Mouse (Mus musculus): ENCODE data around the gene Idh3g. TPM values are rescaled to one million over a fixed set of nuclear protein-coding genes. Genes with fewer than 3 reads are reported as not detected.
A peak's percentile ranks its signal among the peaks of the same experiment; 100 is the strongest.

Gene Idh3g
- 190 and 200 TPM in 2 replicates for polyA plus RNA-seq (2015; fragmentation: Nextera tagmentation; extraction: Ambion mirVana)

DNA sequence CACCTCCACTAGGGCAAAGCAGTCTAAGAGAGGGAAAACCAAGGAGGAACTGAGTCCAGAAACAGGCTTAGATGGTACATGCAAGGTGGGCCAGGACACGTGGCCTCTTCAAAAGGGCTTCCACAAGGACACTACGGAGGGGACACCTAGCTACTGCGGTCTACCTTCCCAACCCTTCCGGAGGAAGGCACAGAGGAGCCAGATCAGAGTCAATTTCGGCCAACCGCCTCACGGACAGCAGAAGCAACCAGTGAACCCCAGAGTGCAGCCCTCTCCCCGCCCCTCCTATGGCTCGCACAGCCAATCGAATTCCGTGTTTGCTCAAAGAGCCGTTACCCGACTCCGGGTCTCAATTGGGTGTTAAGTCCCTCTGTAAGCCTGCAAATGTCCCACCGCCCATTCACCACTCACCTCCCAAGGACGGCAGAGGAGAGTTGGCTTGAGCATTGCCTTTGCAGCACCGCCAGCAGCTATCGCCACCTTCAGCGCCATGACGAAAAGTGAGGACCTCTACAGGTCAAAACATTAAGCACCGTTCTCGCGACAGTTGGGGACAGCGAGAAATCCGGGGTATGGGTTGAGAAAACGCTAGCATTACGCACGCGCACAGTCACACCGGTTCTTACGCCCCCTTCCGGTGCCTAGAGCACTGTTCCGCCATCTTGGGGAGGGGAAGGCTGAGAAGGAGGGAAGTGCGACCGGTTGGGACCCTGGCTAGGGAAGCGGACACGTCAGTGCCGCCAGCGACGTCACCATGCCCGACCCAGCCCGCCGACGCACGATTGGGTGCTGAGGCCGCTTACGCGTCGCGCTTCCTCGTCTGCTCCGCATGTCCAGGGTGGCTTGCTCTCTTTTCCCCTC is at the start of gene Idh3g, which contains the start of gene Ssr4:
TSS of gene Idh3g (minus strand) at position 534 of the 861 bp plus-strand sequence.
TSS of gene Ssr4 (plus strand) at position 665 of the 861 bp plus-strand sequence.
- ATAC-seq (ENCODE audit: insufficient number of reproducible peaks, low FRiP score, low TSS enrichment, low read depth) = peak; percentile 95
- no peaks in the 10 kb centered on the region for H3K9me3 ChIP-seq
- H3K27me3 ChIP-seq = peaks cover 3% of the 10 kb centered on the region; the same call in 1 of the 2 replicates
- peak within 1 kb of the TSS; percentile 47 for H3K9ac ChIP-seq
- peaks cover 22% of the 10 kb centered on the region for H3K36me3 ChIP-seq
- H3K4me3 ChIP-seq = peak within 1 kb of the TSS; percentile 64
- WGBS = 23% methylated on average over 52 of the region's 52 CpGs
- peaks cover 7% of the 10 kb centered on the region; the same call in 1 of the 2 replicates for H3K4me1 ChIP-seq
- H3K4me2 ChIP-seq = peak within 1 kb of the TSS; percentile 48
- peak within 1 kb of the TSS; percentile 94 for H3K27ac ChIP-seq

- WGBS = 87% methylated on average over 1 of the region's 1 CpGs
- H3K9ac ChIP-seq = no peak overlapping the region
- no peak overlapping the region for H3K27ac ChIP-seq
- no peaks in the 10 kb centered on the region for H3K9me3 ChIP-seq
- H3K4me2 ChIP-seq = no peak overlapping the region
- H3K27me3 ChIP-seq = no peaks in the 10 kb centered on the region
- no peaks in the 10 kb centered on the region for H3K4me1 ChIP-seq
- H3K36me3 ChIP-seq = no peaks in the 10 kb centered on the region
- no peak overlapping the region for H3K4me3 ChIP-seq
- ATAC-seq (ENCODE audit: insufficient number of reproducible peaks, low FRiP score, low TSS enrichment, low read depth) = no peak
Measured at GRCm38 (mm10) chrX:73835731-73836130, 49.0 kb upstream of the Idh3g start.

GRCm38 (mm10) chrX:73824185-73825151 is 37.8 kb upstream of the Idh3g start, which contains the start of gene Pdzd4:
Gene Pdzd4, minus strand, starts transcription at chrX:73824969.
- Histone ChIP-seq H3K27ac (peak within 1 kb of the TSS; percentile 65), H3K4me1 (peaks cover 10% of the 10 kb centered on the region; the same call in 1 of the 2 replicates), H3K4me2 (peak within 1 kb of the TSS; percentile 65), H3K36me3 (no peaks in the 10 kb centered on the region), H3K9ac (peak within 1 kb of the TSS; percentile 60), H3K27me3 (peaks cover 22% of the 10 kb centered on the region), H3K4me3 (peak within 1 kb of the TSS; percentile 61), H3K9me3 (no peaks in the 10 kb centered on the region)
- WGBS = 19% methylated on average over 72 of the region's 84 CpGs
- peak; percentile 74 for ATAC-seq (ENCODE audit: insufficient number of reproducible peaks, low FRiP score, low TSS enrichment, low read depth)

DNA sequence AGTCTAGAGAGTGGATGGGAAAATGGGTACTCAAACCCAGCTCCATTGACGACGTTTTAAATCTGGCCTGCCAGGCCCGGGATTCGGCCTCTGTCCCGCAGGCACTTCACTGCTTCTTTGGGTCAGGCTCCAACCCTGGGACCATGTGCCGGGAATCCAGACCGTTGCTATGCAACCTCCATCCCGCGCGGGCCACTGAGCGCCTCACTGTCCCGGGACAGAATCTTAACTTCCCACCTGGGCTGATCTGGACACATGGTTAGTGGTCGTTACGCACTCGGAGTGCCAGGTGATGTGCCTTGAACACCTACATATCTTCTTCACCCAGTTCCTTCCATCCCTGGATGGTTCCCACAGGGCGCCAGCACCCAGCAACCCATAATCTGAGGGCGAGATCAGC is 37.0 kb upstream of the Idh3g start:
- no peak for ATAC-seq (ENCODE audit: insufficient number of reproducible peaks, low FRiP score, low TSS enrichment, low read depth)
- H3K4me3 ChIP-seq = peak overlapping the region; percentile 61
- H3K27ac ChIP-seq = no peak overlapping the region
- peak overlapping the region; percentile 65 for H3K4me2 ChIP-seq
- no peaks in the 10 kb centered on the region for H3K36me3 ChIP-seq
- peaks cover 22% of the 10 kb centered on the region for H3K27me3 ChIP-seq
- H3K4me1 ChIP-seq = peaks cover 10% of the 10 kb centered on the region; the same call in 1 of the 2 replicates
- H3K9ac ChIP-seq = no peak overlapping the region
- WGBS = 17% methylated on average over 17 of the region's 17 CpGs
- H3K9me3 ChIP-seq = no peaks in the 10 kb centered on the region

DNA sequence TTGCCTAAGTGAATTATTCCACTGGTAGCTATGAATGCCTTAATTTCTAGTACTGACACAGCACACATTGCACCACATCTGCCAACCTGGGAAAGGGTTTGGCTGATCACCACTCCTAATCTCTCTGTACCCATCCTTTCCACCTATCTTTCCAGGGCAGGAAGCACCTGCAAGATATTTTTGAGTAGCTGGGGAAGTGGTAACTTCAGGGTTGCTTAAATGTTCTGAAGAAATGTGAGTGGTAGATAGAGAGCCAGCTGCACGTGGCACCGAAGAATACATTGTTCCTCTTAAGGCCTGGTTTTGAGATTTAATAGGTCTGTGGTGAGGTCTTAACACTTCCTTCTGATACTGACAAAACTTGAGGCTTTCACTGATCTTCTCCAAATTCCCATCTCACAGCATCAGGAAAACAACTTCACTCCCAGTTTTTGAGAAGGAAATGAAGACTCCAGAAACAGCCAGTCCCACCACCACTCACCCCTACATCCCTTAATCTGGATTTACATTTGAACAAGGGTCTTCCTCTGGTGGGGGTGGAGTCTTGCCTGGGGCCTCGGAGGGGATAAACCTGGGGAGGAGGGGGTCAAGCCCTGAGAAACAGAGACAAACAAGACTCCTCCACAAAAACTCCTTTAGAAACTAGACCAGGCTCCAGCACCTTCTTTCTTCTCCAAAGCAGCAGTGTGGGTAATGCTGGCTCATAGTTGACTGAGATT is 30.1 kb upstream of the Idh3g start:
- no peak for ATAC-seq (ENCODE audit: insufficient number of reproducible peaks, low FRiP score, low TSS enrichment, low read depth)
- 54% methylated on average over 3 of the region's 3 CpGs for WGBS
- Histone ChIP-seq H3K9me3 (no peaks in the 10 kb centered on the region), H3K4me3 (no peak overlapping the region), H3K4me2 (no peak overlapping the region), H3K9ac (no peak overlapping the region), H3K36me3 (no peaks in the 10 kb centered on the region), H3K27me3 (no peaks in the 10 kb centered on the region), H3K27ac (no peak overlapping the region), H3K4me1 (no peaks in the 10 kb centered on the region)

- H3K4me1 ChIP-seq = no peaks in the 10 kb centered on the region
- peak overlapping the region; percentile 29 for H3K4me3 ChIP-seq
- no peaks in the 10 kb centered on the region for H3K27me3 ChIP-seq
- H3K4me2 ChIP-seq = peak overlapping the region; percentile 34
- H3K9ac ChIP-seq = no peak overlapping the region
- no peak overlapping the region for H3K27ac ChIP-seq
- ATAC-seq (ENCODE audit: insufficient number of reproducible peaks, low FRiP score, low TSS enrichment, low read depth) = no peak
- WGBS = 21% methylated on average over 14 of the region's 14 CpGs
- H3K9me3 ChIP-seq = no peaks in the 10 kb centered on the region
- H3K36me3 ChIP-seq = no peaks in the 10 kb centered on the region
Measured at GRCm38 (mm10) chrX:73815072-73815471, 28.4 kb upstream of the Idh3g start.

DNA sequence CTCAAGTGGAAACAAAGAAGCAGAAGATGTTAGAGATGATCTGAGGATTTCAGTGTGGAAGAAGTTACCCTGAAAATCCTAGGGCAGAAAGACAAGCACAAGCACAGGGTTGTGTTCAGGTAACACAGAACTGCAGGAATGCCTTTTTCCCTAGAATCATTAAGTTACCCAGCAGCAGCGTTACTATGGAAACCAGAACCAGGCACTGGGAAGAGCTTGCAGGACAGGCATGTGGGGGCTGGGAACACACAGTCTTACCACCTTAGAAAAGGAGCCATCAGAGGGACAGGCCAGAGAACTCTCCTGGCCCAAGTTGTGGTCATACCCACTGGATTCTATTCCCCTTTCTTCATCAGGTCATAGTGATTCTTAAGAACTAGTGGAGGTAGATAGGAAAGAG is 19.1 kb upstream of the Idh3g start:
- Histone ChIP-seq H3K4me3 (no peak overlapping the region), H3K9me3 (no peaks in the 10 kb centered on the region), H3K9ac (no peak overlapping the region), H3K27me3 (no peaks in the 10 kb centered on the region), H3K36me3 (no peaks in the 10 kb centered on the region), H3K4me2 (no peak overlapping the region), H3K27ac (no peak overlapping the region), H3K4me1 (no peaks in the 10 kb centered on the region)
- ATAC-seq (ENCODE audit: insufficient number of reproducible peaks, low FRiP score, low TSS enrichment, low read depth) = no peak
- 19% methylated on average over 1 of the region's 1 CpGs for WGBS

- Histone ChIP-seq H3K4me2 (no peak overlapping the region), H3K9me3 (no peaks in the 10 kb centered on the region), H3K27me3 (0 out of 2 replicates have a peak, but pooled peaks cover 4% of the 10 kb centered on the region), H3K9ac (no peak overlapping the region), H3K4me3 (no peak overlapping the region), H3K36me3 (no peaks in the 10 kb centered on the region), H3K4me1 (no peaks in the 10 kb centered on the region), H3K27ac (no peak overlapping the region)
- ATAC-seq (ENCODE audit: insufficient number of reproducible peaks, low FRiP score, low TSS enrichment, low read depth) = peak; percentile 47
- WGBS = 50% methylated on average over 9 of the region's 9 CpGs
Measured at GRCm38 (mm10) chrX:73798502-73798901, 11.8 kb upstream of the Idh3g start.

GRCm38 (mm10) chrX:73797511-73797910 is 10.8 kb upstream of the Idh3g start:
- H3K9ac ChIP-seq = no peak overlapping the region
- H3K4me1 ChIP-seq = no peaks in the 10 kb centered on the region
- ATAC-seq (ENCODE audit: insufficient number of reproducible peaks, low FRiP score, low TSS enrichment, low read depth) = no peak
- no peak overlapping the region for H3K27ac ChIP-seq
- no peak overlapping the region for H3K4me2 ChIP-seq
- 0 out of 2 replicates have a peak, but pooled peaks cover 4% of the 10 kb centered on the region for H3K27me3 ChIP-seq
- no peaks in the 10 kb centered on the region for H3K36me3 ChIP-seq
- no peaks in the 10 kb centered on the region for H3K9me3 ChIP-seq
- 90% methylated on average over 2 of the region's 2 CpGs for WGBS
- H3K4me3 ChIP-seq = no peak overlapping the region

- WGBS = 18% methylated on average over 1 of the region's 1 CpGs
- no peak overlapping the region for H3K4me2 ChIP-seq
- H3K4me1 ChIP-seq = peaks cover under 1% of the 10 kb centered on the region; the same call in 1 of the 2 replicates
- ATAC-seq (ENCODE audit: insufficient number of reproducible peaks, low FRiP score, low TSS enrichment, low read depth) = no peak
- peaks cover 22% of the 10 kb centered on the region for H3K36me3 ChIP-seq
- no peaks in the 10 kb centered on the region for H3K27me3 ChIP-seq
- no peak overlapping the region for H3K27ac ChIP-seq
- no peaks in the 10 kb centered on the region for H3K9me3 ChIP-seq
- no peak overlapping the region for H3K9ac ChIP-seq
- no peak overlapping the region for H3K4me3 ChIP-seq
Measured at GRCm38 (mm10) chrX:73793505-73793904, 6.8 kb upstream of the Idh3g start.

DNA sequence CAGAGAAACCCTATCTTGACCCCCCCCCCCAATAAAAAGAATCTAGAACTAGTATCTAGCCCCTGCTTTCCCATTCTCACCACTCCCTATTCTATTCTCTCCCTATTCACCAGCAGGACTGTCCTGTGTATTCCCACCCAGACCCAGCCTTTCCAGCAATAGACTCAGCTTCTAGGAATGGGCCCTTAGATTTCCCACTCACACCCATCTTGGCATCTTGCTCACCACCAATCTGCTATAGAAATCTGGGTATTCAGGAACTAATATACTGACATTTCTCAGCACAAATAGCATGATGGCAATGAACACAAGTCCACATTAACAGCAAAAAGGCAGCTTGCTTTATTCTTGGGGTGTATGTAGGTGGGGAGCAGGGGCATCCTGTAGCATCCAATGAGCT is 6.3 kb upstream of the Idh3g start:
- no peaks in the 10 kb centered on the region for H3K9me3 ChIP-seq
- H3K9ac ChIP-seq = no peak overlapping the region
- H3K27ac ChIP-seq = no peak overlapping the region
- H3K36me3 ChIP-seq = peaks cover 22% of the 10 kb centered on the region
- H3K4me2 ChIP-seq = no peak overlapping the region
- H3K4me1 ChIP-seq = peaks cover 4% of the 10 kb centered on the region; the same call in 1 of the 2 replicates
- H3K27me3 ChIP-seq = no peaks in the 10 kb centered on the region
- no peak overlapping the region for H3K4me3 ChIP-seq
- no peak for ATAC-seq (ENCODE audit: insufficient number of reproducible peaks, low FRiP score, low TSS enrichment, low read depth)

Data from limb, embryonic 15.5 days (tissue).